Mouse (Mus musculus): ENCODE results near the gene Megf11. TPM values are rescaled to one million over a fixed set of nuclear protein-coding genes. Genes with fewer than 3 reads are reported as not detected.

Gene Megf11
- polyA plus RNA-seq, 1 experiment from 2014 or later = 1.4 TPM

GRCm38 (mm10) chr9:64466090-64466489 is 80.7 kb downstream of the Megf11 start:
- Histone ChIP-seq H3K4me3 (ENCODE audit: low read depth, low read length) (no peak overlapping the region), H3K9ac (ENCODE audit: low read length) (no peak overlapping the region), H3K4me2 (ENCODE audit: low read depth, severe bottlenecking) (no peak overlapping the region), H3K27me3 (ENCODE audit: control insufficient read depth, insufficient read depth, low read length) (no peaks in the 10 kb centered on the region), H3K36me3 (ENCODE audit: control insufficient read depth, insufficient read depth, low read length) (no peaks in the 10 kb centered on the region), H3K9me3 (ENCODE audit: control insufficient read depth, low read length) (no peaks in the 10 kb centered on the region), H3K27ac (replicated peaks; ENCODE audit: low read depth, low read length) (no peak overlapping the region), H3K4me1 (ENCODE audit: control insufficient read depth, insufficient read depth, low read length) (peaks cover 3% of the 10 kb centered on the region)
- 64% methylated on average over 8 of the region's 8 CpGs for WGBS
- ATAC-seq (ENCODE audit: insufficient number of reproducible peaks, low FRiP score, low TSS enrichment, low read depth) (no peak), DNase-seq (ENCODE audit: low spot score) (no peak)

DNA sequence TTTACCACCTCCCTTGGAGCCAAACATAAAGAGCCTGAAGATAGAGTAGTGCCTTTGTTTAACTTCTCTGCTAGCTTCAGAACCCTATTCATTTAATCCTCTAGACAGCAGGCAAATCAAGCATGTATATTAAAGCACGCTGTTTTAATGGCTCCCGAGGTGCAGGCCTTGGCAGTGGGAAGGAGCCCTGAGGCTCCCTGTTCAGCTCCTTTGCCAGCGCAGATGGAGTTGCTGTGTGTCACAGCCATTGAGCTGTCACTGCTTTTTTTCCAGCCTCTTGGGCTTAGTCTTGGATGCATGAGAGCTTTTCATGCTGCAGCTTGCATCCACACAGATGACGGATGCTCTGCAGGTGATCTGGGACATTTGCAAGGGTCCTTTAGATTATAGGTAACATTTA is 81.1 kb downstream of the Megf11 start:
- H3K4me2 ChIP-seq (ENCODE audit: low read depth, severe bottlenecking) = no peak overlapping the region
- WGBS = 50% methylated on average over 4 of the region's 4 CpGs
- H3K36me3 ChIP-seq (ENCODE audit: control insufficient read depth, insufficient read depth, low read length) = no peaks in the 10 kb centered on the region
- no peak overlapping the region for H3K9ac ChIP-seq (ENCODE audit: low read length)
- DNase-seq (ENCODE audit: low spot score) (no peak), ATAC-seq (ENCODE audit: insufficient number of reproducible peaks, low FRiP score, low TSS enrichment, low read depth) (no peak)
- no peaks in the 10 kb centered on the region for H3K27me3 ChIP-seq (ENCODE audit: control insufficient read depth, insufficient read depth, low read length)
- H3K4me3 ChIP-seq (ENCODE audit: low read depth, low read length) = no peak overlapping the region
- no peaks in the 10 kb centered on the region; the same call in 1 of the 2 replicates for H3K4me1 ChIP-seq (ENCODE audit: control insufficient read depth, insufficient read depth, low read length)
- H3K9me3 ChIP-seq (ENCODE audit: control insufficient read depth, low read length) = no peaks in the 10 kb centered on the region
- H3K27ac ChIP-seq (replicated peaks; ENCODE audit: low read depth, low read length) = no peak overlapping the region

GRCm38 (mm10) chr9:64470806-64471205 is 85.4 kb downstream of the Megf11 start:
- no peaks in the 10 kb centered on the region for H3K27me3 ChIP-seq (ENCODE audit: control insufficient read depth, insufficient read depth, low read length)
- H3K4me1 ChIP-seq (ENCODE audit: control insufficient read depth, insufficient read depth, low read length) = peaks cover 18% of the 10 kb centered on the region
- ATAC-seq (ENCODE audit: insufficient number of reproducible peaks, low FRiP score, low TSS enrichment, low read depth) = no peak
- no peak overlapping the region for H3K4me3 ChIP-seq (ENCODE audit: low read depth, low read length)
- H3K27ac ChIP-seq (replicated peaks; ENCODE audit: low read depth, low read length) = no peak overlapping the region
- H3K9ac ChIP-seq (ENCODE audit: low read length) = no peak overlapping the region
- WGBS = 96% methylated on average over 1 of the region's 1 CpGs
- no peaks in the 10 kb centered on the region for H3K9me3 ChIP-seq (ENCODE audit: control insufficient read depth, low read length)
- no peaks in the 10 kb centered on the region for H3K36me3 ChIP-seq (ENCODE audit: control insufficient read depth, insufficient read depth, low read length)
- no peak overlapping the region for H3K4me2 ChIP-seq (ENCODE audit: low read depth, severe bottlenecking)
- no peak for DNase-seq (ENCODE audit: low spot score)

DNA sequence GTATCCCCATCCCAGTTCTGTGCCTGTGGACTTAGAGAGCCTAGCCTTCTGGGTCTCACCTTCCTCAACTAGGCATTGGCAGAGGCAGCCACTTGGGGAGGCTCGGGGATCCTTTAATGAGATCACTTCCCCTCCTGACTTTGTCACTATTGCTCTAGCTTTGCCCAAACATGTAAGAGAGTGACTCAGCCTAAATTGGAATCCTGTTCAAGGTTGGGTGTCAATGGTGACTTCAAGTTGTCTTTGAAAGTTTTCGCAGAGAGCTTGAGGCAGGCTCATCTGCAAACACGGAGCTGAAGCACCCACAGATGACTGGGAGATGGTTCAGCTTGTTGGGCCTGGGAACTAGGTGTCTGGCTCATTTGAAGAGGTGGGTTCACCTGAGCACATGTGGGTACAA is 85.9 kb downstream of the Megf11 start:
- Histone ChIP-seq H3K4me2 (ENCODE audit: low read depth, severe bottlenecking) (no peak overlapping the region), H3K4me1 (ENCODE audit: control insufficient read depth, insufficient read depth, low read length) (peaks cover 23% of the 10 kb centered on the region), H3K9me3 (ENCODE audit: control insufficient read depth, low read length) (no peaks in the 10 kb centered on the region), H3K36me3 (ENCODE audit: control insufficient read depth, insufficient read depth, low read length) (no peaks in the 10 kb centered on the region), H3K4me3 (ENCODE audit: low read depth, low read length) (no peak overlapping the region), H3K27ac (replicated peaks; ENCODE audit: low read depth, low read length) (no peak overlapping the region), H3K9ac (ENCODE audit: low read length) (no peak overlapping the region), H3K27me3 (ENCODE audit: control insufficient read depth, insufficient read depth, low read length) (no peaks in the 10 kb centered on the region)
- DNase-seq (ENCODE audit: low spot score) = no peak
- ATAC-seq (ENCODE audit: insufficient number of reproducible peaks, low FRiP score, low TSS enrichment, low read depth) = no peak
- 84% methylated on average over 3 of the region's 3 CpGs for WGBS

- ATAC-seq (ENCODE audit: insufficient number of reproducible peaks, low FRiP score, low TSS enrichment, low read depth) (no peak), DNase-seq (ENCODE audit: low spot score) (no peak)
- Histone ChIP-seq H3K27me3 (ENCODE audit: control insufficient read depth, insufficient read depth, low read length) (no peaks in the 10 kb centered on the region), H3K4me2 (ENCODE audit: low read depth, severe bottlenecking) (no peak overlapping the region), H3K9ac (ENCODE audit: low read length) (no peak overlapping the region), H3K4me1 (ENCODE audit: control insufficient read depth, insufficient read depth, low read length) (peaks cover 23% of the 10 kb centered on the region), H3K4me3 (ENCODE audit: low read depth, low read length) (no peak overlapping the region), H3K9me3 (ENCODE audit: control insufficient read depth, low read length) (no peaks in the 10 kb centered on the region), H3K36me3 (ENCODE audit: control insufficient read depth, insufficient read depth, low read length) (no peaks in the 10 kb centered on the region), H3K27ac (replicated peaks; ENCODE audit: low read depth, low read length) (no peak overlapping the region)
- 46% methylated on average over 2 of the region's 2 CpGs for WGBS
Measured at GRCm38 (mm10) chr9:64472165-64472564, 86.7 kb downstream of the Megf11 start.

GRCm38 (mm10) chr9:64472743-64473142 is 87.3 kb downstream of the Megf11 start:
- H3K4me1 ChIP-seq (ENCODE audit: control insufficient read depth, insufficient read depth, low read length) = peaks cover 23% of the 10 kb centered on the region
- no peaks in the 10 kb centered on the region for H3K36me3 ChIP-seq (ENCODE audit: control insufficient read depth, insufficient read depth, low read length)
- WGBS = 46% methylated on average over 6 of the region's 6 CpGs
- H3K27ac ChIP-seq (replicated peaks; ENCODE audit: low read depth, low read length) = no peak overlapping the region
- H3K27me3 ChIP-seq (ENCODE audit: control insufficient read depth, insufficient read depth, low read length) = no peaks in the 10 kb centered on the region
- no peak overlapping the region for H3K4me3 ChIP-seq (ENCODE audit: low read depth, low read length)
- ATAC-seq (ENCODE audit: insufficient number of reproducible peaks, low FRiP score, low TSS enrichment, low read depth) (no peak), DNase-seq (ENCODE audit: low spot score) (no peak)
- no peaks in the 10 kb centered on the region for H3K9me3 ChIP-seq (ENCODE audit: control insufficient read depth, low read length)
- H3K4me2 ChIP-seq (ENCODE audit: low read depth, severe bottlenecking) = no peak overlapping the region
- H3K9ac ChIP-seq (ENCODE audit: low read length) = no peak overlapping the region

DNA sequence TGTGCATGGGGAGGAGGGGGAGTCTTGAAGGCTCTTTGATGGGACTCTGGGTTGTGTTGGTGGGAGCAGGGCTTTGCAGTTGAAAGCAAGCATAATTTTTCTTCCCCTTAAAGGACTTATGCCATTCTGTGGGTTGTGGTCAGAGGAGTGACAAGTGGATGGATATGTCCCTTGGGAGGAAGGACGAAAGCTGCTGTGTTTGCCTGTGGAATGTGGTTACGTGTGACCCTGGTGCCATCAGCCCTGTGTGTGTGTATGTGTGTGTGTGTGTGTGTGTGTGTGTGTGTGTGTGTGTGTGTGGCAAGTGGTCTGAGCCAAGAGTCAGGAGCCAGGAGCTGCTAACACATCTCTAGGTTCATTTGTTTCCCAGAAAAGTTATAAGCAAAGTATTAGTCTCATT is 87.7 kb downstream of the Megf11 start:
- no peak overlapping the region for H3K27ac ChIP-seq (replicated peaks; ENCODE audit: low read depth, low read length)

GRCm38 (mm10) chr9:64473695-64474094 is 88.3 kb downstream of the Megf11 start:
- Histone ChIP-seq H3K4me1 (ENCODE audit: control insufficient read depth, insufficient read depth, low read length) (peaks cover 23% of the 10 kb centered on the region), H3K4me2 (ENCODE audit: low read depth, severe bottlenecking) (no peak overlapping the region), H3K36me3 (ENCODE audit: control insufficient read depth, insufficient read depth, low read length) (no peaks in the 10 kb centered on the region), H3K9me3 (ENCODE audit: control insufficient read depth, low read length) (no peaks in the 10 kb centered on the region), H3K4me3 (ENCODE audit: low read depth, low read length) (no peak overlapping the region), H3K27ac (replicated peaks; ENCODE audit: low read depth, low read length) (no peak overlapping the region), H3K27me3 (ENCODE audit: control insufficient read depth, insufficient read depth, low read length) (no peaks in the 10 kb centered on the region), H3K9ac (ENCODE audit: low read length) (no peak overlapping the region)
- WGBS = 47% methylated on average over 4 of the region's 4 CpGs
- DNase-seq (ENCODE audit: low spot score) = no peak
- ATAC-seq (ENCODE audit: insufficient number of reproducible peaks, low FRiP score, low TSS enrichment, low read depth) = no peak

More for the DNA sequence above, 87.7 kb downstream of the Megf11 start:
- H3K9ac ChIP-seq (ENCODE audit: low read length) = no peak overlapping the region
- no peak overlapping the region for H3K4me2 ChIP-seq (ENCODE audit: low read depth, severe bottlenecking)
- H3K4me1 ChIP-seq (ENCODE audit: control insufficient read depth, insufficient read depth, low read length) = peaks cover 23% of the 10 kb centered on the region
- ATAC-seq (ENCODE audit: insufficient number of reproducible peaks, low FRiP score, low TSS enrichment, low read depth) (no peak), DNase-seq (ENCODE audit: low spot score) (no peak)
- no peak overlapping the region for H3K4me3 ChIP-seq (ENCODE audit: low read depth, low read length)
- H3K27me3 ChIP-seq (ENCODE audit: control insufficient read depth, insufficient read depth, low read length) = no peaks in the 10 kb centered on the region
- WGBS = 66% methylated on average over 2 of the region's 2 CpGs
- H3K9me3 ChIP-seq (ENCODE audit: control insufficient read depth, low read length) = no peaks in the 10 kb centered on the region
- no peaks in the 10 kb centered on the region for H3K36me3 ChIP-seq (ENCODE audit: control insufficient read depth, insufficient read depth, low read length)

- H3K9ac ChIP-seq (ENCODE audit: low read length) = no peak overlapping the region
- no peak overlapping the region for H3K4me3 ChIP-seq (ENCODE audit: low read depth, low read length)
- no peaks in the 10 kb centered on the region for H3K27me3 ChIP-seq (ENCODE audit: control insufficient read depth, insufficient read depth, low read length)
- no peak for ATAC-seq (ENCODE audit: insufficient number of reproducible peaks, low FRiP score, low TSS enrichment, low read depth)
- no peaks in the 10 kb centered on the region for H3K9me3 ChIP-seq (ENCODE audit: control insufficient read depth, low read length)
- DNase-seq (ENCODE audit: low spot score) = no peak
- WGBS = 45% methylated on average over 4 of the region's 4 CpGs
- peaks cover 23% of the 10 kb centered on the region for H3K4me1 ChIP-seq (ENCODE audit: control insufficient read depth, insufficient read depth, low read length)
- no peaks in the 10 kb centered on the region for H3K36me3 ChIP-seq (ENCODE audit: control insufficient read depth, insufficient read depth, low read length)
- no peak overlapping the region for H3K27ac ChIP-seq (replicated peaks; ENCODE audit: low read depth, low read length)
- no peak overlapping the region for H3K4me2 ChIP-seq (ENCODE audit: low read depth, severe bottlenecking)
Measured at GRCm38 (mm10) chr9:64474142-64474541, 88.7 kb downstream of the Megf11 start.
